Mouse (Mus musculus) heart, embryonic 10.5 days (tissue): ENCODE measurements around the gene Nf2. TPM values are rescaled to one million over a fixed set of nuclear protein-coding genes. Genes with fewer than 3 reads are reported as not detected.

Experiments
- DNase-seq: peaks from one replicate; pipeline ENCODE4 v3.0.0-alpha.2; 2017; ENCODE audit warnings: low spot score
- H3K27ac ChIP-seq: fragments of 300-500 bp; sonication (generic); 2 replicates; pipeline ENCODE4 v1.5.1; 2016; ENCODE audit warnings: mild to moderate bottlenecking
- H3K27me3 ChIP-seq: fragments of 300-500 bp; sonication (generic); 2 replicates; pipeline ENCODE4 v1.6.1; 2016; ENCODE audit warnings: mild to moderate bottlenecking; ENCODE audit not compliant: poor library complexity, insufficient read depth, severe bottlenecking
- H3K36me3 ChIP-seq: fragments of 300-500 bp; sonication (generic); 2 replicates; pipeline ENCODE4 v1.6.1; 2016; ENCODE audit warnings: mild to moderate bottlenecking, moderate library complexity
- H3K4me1 ChIP-seq: fragments of 300-500 bp; sonication (generic); 2 replicates; pipeline ENCODE4 v1.6.1; 2016; ENCODE audit warnings: mild to moderate bottlenecking
- H3K4me3 ChIP-seq: fragments of 300-500 bp; sonication (generic); 2 replicates; pipeline ENCODE4 v1.5.1; 2016; ENCODE audit warnings: mild to moderate bottlenecking, moderate library complexity
- H3K9me3 ChIP-seq: fragments of 300-500 bp; sonication (generic); 2 replicates; pipeline ENCODE4 v1.6.1; 2016; ENCODE audit warnings: mild to moderate bottlenecking, moderate library complexity
- WGBS: fragments of 180-500 bp; shearing (Covaris S2); methylation state at CpG from one replicate; pipeline ENCODE4 v1.1.7; 2016; 5-methylcytosine and 5-hydroxymethylcytosine counted together
- microRNA-seq: library from miRNA; unstranded; fragments of <30 nt; microRNA quantifications from one replicate; pipeline ENCODE4, GENCODE M21; 2017
- polyA plus RNA-seq: library from polyadenylated mRNA; unstranded; fragments of >200 nt; fragmentation: Nextera tagmentation; extraction: Ambion mirVana; gene quantifications from 2 replicates; pipeline ENCODE4 v1.2.1, GENCODE M21; 2016

The Nf2 gene
- polyA plus RNA-seq, 1 experiment from 2014 or later, result 43.2 TPM

GRCm38 (mm10) chr11:4720900-4721580 is 128.3 kb downstream of the Nf2 start:
- Histone ChIP-seq H3K27ac (no peak overlapping the region), H3K27me3 (no peaks in the 10 kb centered on the region), H3K4me3 (no peak overlapping the region), H3K36me3 (peaks cover 35% of the 10 kb centered on the region), H3K4me1 (peaks cover 17% of the 10 kb centered on the region), H3K9me3 (no peaks in the 10 kb centered on the region)
- 53% methylated on average over 7 of the region's 7 CpGs for WGBS
- DNase-seq, result no peak

- DNase-seq, result no peak
- Histone ChIP-seq H3K36me3 (peaks cover 30% of the 10 kb centered on the region), H3K4me3 (no peak overlapping the region), H3K4me1 (peaks cover 17% of the 10 kb centered on the region), H3K9me3 (no peaks in the 10 kb centered on the region), H3K27ac (no peak overlapping the region), H3K27me3 (no peaks in the 10 kb centered on the region)
- 68% methylated on average over 11 of the region's 11 CpGs for WGBS
These were observed 128.9 kb downstream of the Nf2 start for GRCm38 (mm10) chr11:4720393-4720792.

GRCm38 (mm10) chr11:4719961-4720360 is 129.4 kb downstream of the Nf2 start:
- no peak for DNase-seq
- no peak overlapping the region for H3K4me3 ChIP-seq
- 89% methylated on average over 9 of the region's 9 CpGs for WGBS
- H3K36me3 ChIP-seq, result peaks cover 28% of the 10 kb centered on the region
- H3K4me1 ChIP-seq, result peaks cover 17% of the 10 kb centered on the region
- no peaks in the 10 kb centered on the region for H3K27me3 ChIP-seq
- no peak overlapping the region for H3K27ac ChIP-seq
- no peaks in the 10 kb centered on the region for H3K9me3 ChIP-seq

- Histone ChIP-seq H3K36me3 (peaks cover 14% of the 10 kb centered on the region), H3K4me3 (no peak overlapping the region), H3K27me3 (no peaks in the 10 kb centered on the region), H3K27ac (no peak overlapping the region), H3K9me3 (no peaks in the 10 kb centered on the region), H3K4me1 (peaks cover 17% of the 10 kb centered on the region)
- DNase-seq, result no peak
- 75% methylated on average over 5 of the region's 5 CpGs for whole genome bisulfite sequencing
These were observed 130.8 kb downstream of the Nf2 start for GRCm38 (mm10) chr11:4718548-4718947.

- Histone ChIP-seq H3K36me3 (no peaks in the 10 kb centered on the region), H3K27me3 (no peaks in the 10 kb centered on the region), H3K4me3 (no peak overlapping the region), H3K4me1 (peaks cover 17% of the 10 kb centered on the region), H3K27ac (no peak overlapping the region), H3K9me3 (no peaks in the 10 kb centered on the region)
- DNase-seq, result no peak
- 87% methylated on average over 5 of the region's 5 CpGs for WGBS
These were observed 132.7 kb downstream of the Nf2 start for GRCm38 (mm10) chr11:4716530-4717236.

Small RNAs within 50 kb of the gene (microRNA-seq; reads per million reads assigned to microRNA genes)
- not detected for gene Mir6918

Other genes starting within 250 kb of the Nf2 start
- not detected in 2 replicates for gene Gm11032, start 229.5 kb downstream of the Nf2 start, polyA plus RNA-seq
- gene Ascc2, start 211.8 kb downstream of the Nf2 start, polyA plus RNA-seq, result 32.2 and 36.1 TPM in 2 replicates
- 1,046 and 1,532 TPM in 2 replicates for gene Uqcr10, start 145.2 kb downstream of the Nf2 start, polyA plus RNA-seq
- 63.4 and 66.7 TPM in 2 replicates for gene Zmat5, start 144.9 kb downstream of the Nf2 start, polyA plus RNA-seq
- 0.11 and 0.15 TPM in 2 replicates for gene Cabp7, start 102.8 kb downstream of the Nf2 start, polyA plus RNA-seq
- gene Nipsnap1, start 24.4 kb upstream of the Nf2 start, polyA plus RNA-seq, result 43.6 and 60.9 TPM in 2 replicates
- 32.2 and 36.9 TPM in 2 replicates for gene Thoc5, start 45.8 kb upstream of the Nf2 start, polyA plus RNA-seq
- 0.39 and 0.74 TPM in 2 replicates for gene Nefh, start 98.5 kb upstream of the Nf2 start, polyA plus RNA-seq
- 55.7 and 62.6 TPM in 2 replicates for gene Ap1b1, start 137.3 kb upstream of the Nf2 start, polyA plus RNA-seq
- 1.1 and 1.4 TPM in 2 replicates for gene Rasl10a, start 208.6 kb upstream of the Nf2 start, polyA plus RNA-seq
- gene Gas2l1, start 215.8 kb upstream of the Nf2 start, polyA plus RNA-seq, result 27.0 and 34.4 TPM in 2 replicates
- gene Rhbdd3, start 249.4 kb upstream of the Nf2 start, polyA plus RNA-seq, result 34.2 and 35.0 TPM in 2 replicates
- gene Ewsr1, start 249.7 kb upstream of the Nf2 start, polyA plus RNA-seq, result 569 and 680 TPM in 2 replicates